Mouse (Mus musculus): ENCODE data around the gene 2810004N23Rik.

DNA sequence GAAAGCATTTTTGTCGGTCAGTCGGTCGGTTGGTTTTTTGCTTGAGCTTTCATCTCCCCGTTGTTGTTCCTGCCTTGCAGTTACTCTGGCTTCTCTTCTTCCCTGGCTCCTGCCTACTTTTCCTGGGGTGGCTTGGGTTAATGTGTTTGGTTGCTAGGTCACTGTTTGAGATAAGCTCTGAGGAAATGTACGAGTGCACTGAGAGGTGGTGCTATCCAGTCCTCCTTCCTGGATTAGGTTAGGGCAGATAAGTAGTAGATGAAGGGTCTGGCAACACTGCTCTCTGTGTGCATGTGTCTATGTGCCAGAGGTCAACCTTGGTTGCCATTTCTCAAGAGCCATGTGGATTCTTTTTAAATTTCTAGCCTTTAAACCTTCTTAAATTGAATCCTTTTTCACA, 9.8 kb upstream of the 2810004N23Rik start:
- no peak for TF ChIP-seq POLR2A (IDR thresholded peaks at IDR 0.05; ENCODE audit: extremely low read depth, insufficient read depth, low read length)
- TF ChIP-seq CTCF (IDR thresholded peaks at IDR 0.05; ENCODE audit: extremely low read depth, insufficient read depth, low read length) = no peak

All from cortical plate, adult 2 months (tissue).